Mouse (Mus musculus) bone marrow, adult 2 months (tissue): ENCODE results near the gene Slc25a28.

Experiments
- CTCF ChIP-seq: fragments of 200-500 bp; IDR thresholded peaks from 2 replicates; pipeline ENCODE4 v1.5.1; 2011; ENCODE audit warnings: low read length, control low read depth; ENCODE audit not compliant: control insufficient read depth, insufficient read depth
- POLR2A ChIP-seq: fragments of 200-500 bp; IDR thresholded peaks from 2 replicates; pipeline ENCODE4 v1.6.1; 2011; ENCODE audit warnings: low read depth, mild to moderate bottlenecking, control low read depth, low read length, borderline replicate concordance; ENCODE audit not compliant: control insufficient read depth

GRCm38 (mm10) chr19:43615571-43616414 is 58.9 kb downstream of the Slc25a28 start:
- TF ChIP-seq CTCF (no peak), POLR2A (no peak)
